Comparison of ENCODE assay signal across 9 mouse cellular contexts in genomic region chr10:34271681-34272080, GRCm38 (mm10). TPM values are rescaled to one million over a fixed set of nuclear protein-coding genes. Genes with fewer than 3 reads are reported as not detected.
DNase-seq lines count a peak whose midpoint lies in the region; ATAC-seq and TF ChIP-seq lines count a peak whose summit lies in the region.
"Had no signal": no experiment of that assay in that cellular context is flagged by ENCODE, and none has a peak within 500 bp of the region (broad histone marks: within the 10 kb centered on the region; RNA-seq: fewer than 3 reads in every experiment).

No protein-coding gene starts in this region.

- H3K27ac ChIP-seq in embryonic facial prominence, embryonic 14.5 days (replicated peaks; ENCODE audit: low read depth, low read length), result peak overlapping the region; percentile 46; the same call in 1 of the 2 replicates
- H3K27ac ChIP-seq in embryonic facial prominence, embryonic 10.5 days (replicated peaks), result no peak overlapping the region
- H3K27ac ChIP-seq in limb, embryonic 13.5 days, result no peak overlapping the region
- no peak overlapping the region for H3K27ac ChIP-seq in limb, embryonic 10.5 days
- H3K27ac ChIP-seq in forebrain, postnatal 0 days (ENCODE audit: low read depth, low read length), result no peak overlapping the region
- no peak overlapping the region for H3K27ac ChIP-seq in intestine, embryonic 15.5 days
- no peak overlapping the region for H3K27ac ChIP-seq in thymus, adult 2 months (ENCODE audit: control insufficient read depth, insufficient read depth, low read length)

- ATAC-seq in embryonic facial prominence, embryonic 14.5 days (ENCODE audit: low read depth), result 0 out of 2 replicates have a peak, but pooled peaks have one; percentile 26
- ATAC-seq in limb, embryonic 13.5 days (ENCODE audit: low FRiP score, low read depth), result peak; percentile 66; the same call in 1 of the 2 replicates
- peak; percentile 81 for ATAC-seq in forebrain, postnatal 0 days
- no peak for ATAC-seq in intestine, embryonic 15.5 days

- H3K4me3 ChIP-seq in embryonic facial prominence, embryonic 14.5 days (ENCODE audit: low read depth, low read length), result no peak overlapping the region
- no peak overlapping the region for H3K4me3 ChIP-seq in embryonic facial prominence, embryonic 10.5 days
- no peak overlapping the region for H3K4me3 ChIP-seq in limb, embryonic 13.5 days
- H3K4me3 ChIP-seq in limb, embryonic 10.5 days, result no peak overlapping the region
- H3K4me3 ChIP-seq in forebrain, postnatal 0 days (ENCODE audit: low read depth, low read length), result no peak overlapping the region
- H3K4me3 ChIP-seq in myocyte, result no peak overlapping the region
- H3K4me3 ChIP-seq in intestine, embryonic 15.5 days (replicated peaks), result no peak overlapping the region
- H3K4me3 ChIP-seq in thymus, adult 2 months (ENCODE audit: control insufficient read depth, insufficient read depth, low read length), result no peak overlapping the region

- no peaks in the 10 kb centered on the region for H3K36me3 ChIP-seq in embryonic facial prominence, embryonic 14.5 days (ENCODE audit: control insufficient read depth, insufficient read depth, low read length)
- no peaks in the 10 kb centered on the region for H3K36me3 ChIP-seq in embryonic facial prominence, embryonic 10.5 days (replicated peaks)
- H3K36me3 ChIP-seq in limb, embryonic 13.5 days, result no peaks in the 10 kb centered on the region
- H3K36me3 ChIP-seq in limb, embryonic 10.5 days, result no peaks in the 10 kb centered on the region
- no peaks in the 10 kb centered on the region for H3K36me3 ChIP-seq in forebrain, postnatal 0 days (ENCODE audit: insufficient read depth)
- H3K36me3 ChIP-seq in myocyte (ENCODE audit: control insufficient read depth, insufficient read depth), result no peaks in the 10 kb centered on the region
- no peaks in the 10 kb centered on the region for H3K36me3 ChIP-seq in intestine, embryonic 15.5 days
- H3K36me3 ChIP-seq in thymus, adult 2 months (ENCODE audit: control insufficient read depth, insufficient read depth, low read length), result no peaks in the 10 kb centered on the region

- H3K9ac ChIP-seq in embryonic facial prominence, embryonic 14.5 days (ENCODE audit: low read depth, low read length), result no peak overlapping the region
- H3K9ac ChIP-seq in limb, embryonic 13.5 days, result no peak overlapping the region
- H3K9ac ChIP-seq in forebrain, postnatal 0 days, result no peak overlapping the region
- no peak overlapping the region for H3K9ac ChIP-seq in intestine, embryonic 15.5 days

- H3K4me1 ChIP-seq in embryonic facial prominence, embryonic 14.5 days (ENCODE audit: control insufficient read depth, insufficient read depth, low read length), result no peaks in the 10 kb centered on the region
- H3K4me1 ChIP-seq in embryonic facial prominence, embryonic 10.5 days, result no peaks in the 10 kb centered on the region
- peaks cover 5% of the 10 kb centered on the region; the same call in 1 of the 2 replicates for H3K4me1 ChIP-seq in limb, embryonic 13.5 days
- peaks cover 6% of the 10 kb centered on the region; the same call in 1 of the 2 replicates for H3K4me1 ChIP-seq in limb, embryonic 10.5 days
- peaks cover 3% of the 10 kb centered on the region; the same call in 1 of the 2 replicates for H3K4me1 ChIP-seq in forebrain, postnatal 0 days (ENCODE audit: insufficient read depth)
- no peaks in the 10 kb centered on the region for H3K4me1 ChIP-seq in intestine, embryonic 15.5 days (replicated peaks)
- H3K4me1 ChIP-seq in thymus, adult 2 months (replicated peaks; ENCODE audit: control insufficient read depth, insufficient read depth, low read length), result no peaks in the 10 kb centered on the region

- no peak overlapping the region for H3K4me2 ChIP-seq in embryonic facial prominence, embryonic 14.5 days (ENCODE audit: low read depth, low read length)
- no peak overlapping the region for H3K4me2 ChIP-seq in limb, embryonic 13.5 days (replicated peaks)
- H3K4me2 ChIP-seq in forebrain, postnatal 0 days (ENCODE audit: low read depth), result peak overlapping the region; percentile 15; the same call in 1 of the 2 replicates
- H3K4me2 ChIP-seq in myocyte (ENCODE audit: low read depth), result peak overlapping the region; percentile 63
- H3K4me2 ChIP-seq in intestine, embryonic 15.5 days (replicated peaks), result no peak overlapping the region

- TF ChIP-seq CTCF in forebrain, postnatal 0 days (IDR thresholded peaks at IDR 0.05; ENCODE audit: low read depth), result no peak
- no peak for TF ChIP-seq CTCF in thymus, adult 2 months (IDR thresholded peaks at IDR 0.05; ENCODE audit: borderline replicate concordance, control insufficient read depth, extremely low read depth, insufficient read depth, low read length, poor library complexity)

- 39% methylated on average over 7 of the region's 7 CpGs for WGBS in embryonic facial prominence, embryonic 14.5 days
- WGBS in embryonic facial prominence, embryonic 10.5 days, result 72% methylated on average over 7 of the region's 7 CpGs
- WGBS in limb, embryonic 13.5 days, result 57% methylated on average over 7 of the region's 7 CpGs
- WGBS in limb, embryonic 10.5 days, result 82% methylated on average over 7 of the region's 7 CpGs
- WGBS in forebrain, postnatal 0 days, result 16% methylated on average over 7 of the region's 7 CpGs
- WGBS in intestine, embryonic 15.5 days, result 59% methylated on average over 7 of the region's 7 CpGs
- 94% methylated on average over 7 of the region's 7 CpGs for WGBS in thymus, adult 2 months

- no peaks in the 10 kb centered on the region for H3K27me3 ChIP-seq in embryonic facial prominence, embryonic 14.5 days (replicated peaks; ENCODE audit: control insufficient read depth, insufficient read depth, low read length)
- no peaks in the 10 kb centered on the region for H3K27me3 ChIP-seq in embryonic facial prominence, embryonic 10.5 days (replicated peaks; ENCODE audit: low read depth, poor library complexity, severe bottlenecking)
- H3K27me3 ChIP-seq in limb, embryonic 13.5 days, result no peaks in the 10 kb centered on the region
- no peaks in the 10 kb centered on the region for H3K27me3 ChIP-seq in limb, embryonic 10.5 days (ENCODE audit: low read depth, poor library complexity, severe bottlenecking)
- H3K27me3 ChIP-seq in forebrain, postnatal 0 days (ENCODE audit: insufficient read depth, low read length), result no peaks in the 10 kb centered on the region
- H3K27me3 ChIP-seq in myocyte (ENCODE audit: control insufficient read depth, insufficient read depth, insufficient read length), result no peaks in the 10 kb centered on the region
- no peaks in the 10 kb centered on the region for H3K27me3 ChIP-seq in intestine, embryonic 15.5 days (replicated peaks)
- H3K27me3 ChIP-seq in thymus, adult 2 months (ENCODE audit: control insufficient read depth, insufficient read depth, low read length), result no peaks in the 10 kb centered on the region

- H3K79me2 ChIP-seq in myocyte (ENCODE audit: control insufficient read depth, insufficient read depth), result no peaks in the 10 kb centered on the region

- H3K9me3 ChIP-seq in embryonic facial prominence, embryonic 14.5 days (ENCODE audit: control insufficient read depth, low read length), result no peaks in the 10 kb centered on the region
- H3K9me3 ChIP-seq in embryonic facial prominence, embryonic 10.5 days, result no peaks in the 10 kb centered on the region
- no peaks in the 10 kb centered on the region; the same call in 1 of the 2 replicates for H3K9me3 ChIP-seq in limb, embryonic 13.5 days
- H3K9me3 ChIP-seq in limb, embryonic 10.5 days (replicated peaks), result no peaks in the 10 kb centered on the region
- H3K9me3 ChIP-seq in forebrain, postnatal 0 days (ENCODE audit: low read length), result no peaks in the 10 kb centered on the region
- no peaks in the 10 kb centered on the region for H3K9me3 ChIP-seq in intestine, embryonic 15.5 days

- TF ChIP-seq POLR2A in myocyte (IDR thresholded peaks at IDR 0.05; ENCODE audit: insufficient read length, low read depth), result no peak
- TF ChIP-seq POLR2A in thymus, adult 2 months (IDR thresholded peaks at IDR 0.05; ENCODE audit: control insufficient read depth, extremely low read depth, insufficient read depth, low read length, poor library complexity), result no peak

- DNase-seq in embryonic facial prominence, embryonic 14.5 days (ENCODE audit: low spot score), result peak; percentile 85
- no peak for DNase-seq in embryonic facial prominence, embryonic 10.5 days (ENCODE audit: low spot score)
- no peak for DNase-seq in limb, embryonic 10.5 days (ENCODE audit: low spot score)
- peak; percentile 74 for DNase-seq in forebrain, postnatal 0 days
- no peak for DNase-seq in thymus, adult 2 months
- DNase-seq: kidney, adult 11 months had no signal

- H3ac ChIP-seq in myocyte (ENCODE audit: control insufficient read depth, insufficient read length), result no peak overlapping the region

TF ChIP-seq in myocyte, 11 proteins besides CTCF, POLR2A, EP300 and RAD21 (continues in another document):
- TF ChIP-seq TCF12 (IDR thresholded peaks at IDR 0.05; ENCODE audit: insufficient read depth, poor library complexity, severe bottlenecking) (no peak), USF1 (IDR thresholded peaks at IDR 0.05; ENCODE audit: low read depth) (no peak), CEBPB (IDR thresholded peaks at IDR 0.05; ENCODE audit: insufficient read depth, poor library complexity, severe bottlenecking) (no peak)

RNA-seq across cellular contexts. Expression of gene Tspyl1, which starts 10.3 kb away (rescaled TPM):
- polyA plus RNA-seq in embryonic facial prominence, embryonic 14.5 days (2014; fragmentation: Nextera tagmentation; extraction: Ambion mirVana), result 43.8 and 45.7 TPM in 2 replicates
- polyA plus RNA-seq in embryonic facial prominence, embryonic 10.5 days (2016; fragmentation: Nextera tagmentation; extraction: Ambion mirVana), result 67.9 and 70.5 TPM in 2 replicates
- 91.0 and 93.1 TPM in 2 replicates for polyA plus RNA-seq in limb, embryonic 13.5 days (2015; fragmentation: Nextera tagmentation; extraction: Ambion mirVana)
- polyA plus RNA-seq in limb, embryonic 10.5 days (2016; fragmentation: Nextera tagmentation; extraction: Ambion mirVana), result 57.7 and 69.3 TPM in 2 replicates
- total RNA-seq in forebrain, postnatal 0 days (2014; rRNA removed), result 107 and 108 TPM in 2 replicates
- 128 and 138 TPM in 2 replicates for polyA plus RNA-seq in forebrain, postnatal 0 days (2015; fragmentation: Nextera tagmentation; extraction: Ambion mirVana)
- 26.4 TPM for polyA plus RNA-seq in myocyte (2012; fragmentation: generic; extraction: Trizol)
- 62.2 and 67.2 TPM in 2 replicates for polyA plus RNA-seq in intestine, embryonic 15.5 days (2015; fragmentation: Nextera tagmentation; extraction: Ambion mirVana)
- polyA plus RNA-seq in thymus, adult 2 months (2012; rRNA removed), result 42.0 and 42.2 TPM in 2 replicates

RNA-seq across cellular contexts. Expression of gene Tspyl4, which starts 25.6 kb away (rescaled TPM):
- polyA plus RNA-seq in embryonic facial prominence, embryonic 14.5 days (2014; fragmentation: Nextera tagmentation; extraction: Ambion mirVana), result 11.8 and 12.0 TPM in 2 replicates
- 37.3 and 37.9 TPM in 2 replicates for polyA plus RNA-seq in embryonic facial prominence, embryonic 10.5 days (2016; fragmentation: Nextera tagmentation; extraction: Ambion mirVana)
- polyA plus RNA-seq in limb, embryonic 13.5 days (2015; fragmentation: Nextera tagmentation; extraction: Ambion mirVana), result 22.2 and 24.7 TPM in 2 replicates
- 14.9 and 22.9 TPM in 2 replicates for polyA plus RNA-seq in limb, embryonic 10.5 days (2016; fragmentation: Nextera tagmentation; extraction: Ambion mirVana)
- total RNA-seq in forebrain, postnatal 0 days (2014; rRNA removed), result 400 and 473 TPM in 2 replicates
- 287 and 333 TPM in 2 replicates for polyA plus RNA-seq in forebrain, postnatal 0 days (2015; fragmentation: Nextera tagmentation; extraction: Ambion mirVana)
- 6.0 TPM for polyA plus RNA-seq in myocyte (2012; fragmentation: generic; extraction: Trizol)
- 14.2 and 18.8 TPM in 2 replicates for polyA plus RNA-seq in intestine, embryonic 15.5 days (2015; fragmentation: Nextera tagmentation; extraction: Ambion mirVana)
- 24.4 and 29.5 TPM in 2 replicates for polyA plus RNA-seq in thymus, adult 2 months (2012; rRNA removed)

Comparison
In these comparisons a context has a peak if more than half of its experiments do, and no peak if none do; other contexts are left out.
1. DNase-seq: peak in embryonic facial prominence, embryonic 14.5 days (single experiment) and forebrain, postnatal 0 days (single experiment); none in embryonic facial prominence, embryonic 10.5 days (single experiment), limb, embryonic 10.5 days (single experiment) and thymus, adult 2 months (single experiment).
2. H3K4me2 ChIP-seq: peak in forebrain, postnatal 0 days (single experiment) and myocyte (single experiment); none in embryonic facial prominence, embryonic 14.5 days (single experiment), limb, embryonic 13.5 days (single experiment) and intestine, embryonic 15.5 days (single experiment).